Mouse (Mus musculus) midbrain, postnatal 0 days (tissue): ENCODE measurements around the gene Rsph1. TPM values are rescaled to one million over a fixed set of nuclear protein-coding genes. Genes with fewer than 3 reads are reported as not detected.

Experiments used
- ATAC-seq: fragments of 200-750 bp; cut with Nextera tagmentation; 2 replicates; pipeline ENCODE4 v1.8.0; 2017; ENCODE audit warnings: moderate number of reproducible peaks, mild to moderate bottlenecking, moderate TSS enrichment, moderate library complexity; ENCODE audit not compliant: low FRiP score
- DNase-seq: peaks from one replicate; pipeline ENCODE4 v3.0.0-alpha.2; 2015; ENCODE audit warnings: low spot score
- H3K27ac ChIP-seq: fragments of 300-500 bp; sonication (generic); 2 replicates; pipeline ENCODE4 v1.5.1; 2014; ENCODE audit warnings: low read depth, mild to moderate bottlenecking, low read length, mixed read lengths
- H3K27me3 ChIP-seq: fragments of 300-500 bp; sonication (generic); 2 replicates; pipeline ENCODE4 v1.6.1; 2014; ENCODE audit warnings: low read length, control low read depth, mixed read lengths; ENCODE audit not compliant: insufficient read depth
- H3K36me3 ChIP-seq: fragments of 300-500 bp; sonication (generic); 2 replicates; pipeline ENCODE4 v1.6.1; 2014; ENCODE audit warnings: low read length, control low read depth, mixed read lengths; ENCODE audit not compliant: insufficient read depth
- H3K4me1 ChIP-seq: fragments of 300-500 bp; sonication (generic); 2 replicates; pipeline ENCODE4 v1.6.1; 2014; ENCODE audit warnings: mild to moderate bottlenecking, control low read depth, antibody characterized with exemption, low read length, mixed read lengths; ENCODE audit not compliant: insufficient read depth
- H3K4me2 ChIP-seq: fragments of 300-500 bp; sonication (generic); 2 replicates; pipeline ENCODE4 v1.6.1; 2014; ENCODE audit warnings: low read depth, mild to moderate bottlenecking, low read length, mixed read lengths; ENCODE audit not compliant: poor library complexity, severe bottlenecking
- H3K4me3 ChIP-seq: fragments of 300-500 bp; sonication (generic); 2 replicates; pipeline ENCODE4 v1.5.1; 2014; ENCODE audit warnings: low read depth, mild to moderate bottlenecking, low read length, moderate library complexity
- H3K9ac ChIP-seq: fragments of 300-500 bp; sonication (generic); replicated peaks from 2 replicates; pipeline ENCODE4 v1.6.1; 2014; ENCODE audit warnings: mild to moderate bottlenecking, low read length, moderate library complexity, mixed read lengths; ENCODE audit not compliant: poor library complexity, severe bottlenecking
- H3K9me3 ChIP-seq: fragments of 300-500 bp; sonication (generic); 2 replicates; pipeline ENCODE4 v1.6.1; 2016; ENCODE audit warnings: low read length, control low read depth
- CTCF ChIP-seq: IDR thresholded peaks from 2 replicates; pipeline ENCODE4 v1.5.1; 2016; ENCODE audit warnings: antibody characterized with exemption, mild to moderate bottlenecking
- WGBS: fragments of 180-500 bp; shearing (Covaris S2); extraction: QIAGEN DNeasy Blood & Tissue Kit; methylation state at CpG from one replicate; pipeline ENCODE4 v1.1.7; 2014; 5-methylcytosine and 5-hydroxymethylcytosine counted together
- polyA plus RNA-seq: library from polyadenylated mRNA; unstranded; fragments of >200 nt; fragmentation: Nextera tagmentation; extraction: Ambion mirVana; gene quantifications from 2 replicates; pipeline ENCODE4 v1.2.1, GENCODE M21; 2015
- total RNA-seq: library from RNA; depleted of rRNA; stranded (reverse); fragments of >200 nt; gene quantifications from 2 replicates; pipeline ENCODE4 v1.2.3, GENCODE M21; 2014

Rsph1 gene
- total and polyA plus RNA-seq, 2 experiments from 2014 or later, result 2.8 to 8.5 TPM

- Histone ChIP-seq H3K9ac (no peak overlapping the region), H3K27me3 (no peaks in the 10 kb centered on the region), H3K27ac (no peak overlapping the region), H3K4me2 (no peak overlapping the region), H3K4me3 (no peak overlapping the region), H3K36me3 (no peaks in the 10 kb centered on the region), H3K9me3 (no peaks in the 10 kb centered on the region), H3K4me1 (no peaks in the 10 kb centered on the region)
- WGBS, result 84% methylated on average over 4 of the region's 4 CpGs
- DNase-seq (no peak), ATAC-seq (no peak)
- TF ChIP-seq CTCF, result no peak
Observed at GRCm38 (mm10) chr17:31222810-31223310, 54.3 kb downstream of the Rsph1 start.

GRCm38 (mm10) chr17:31216068-31216955, 60.9 kb downstream of the Rsph1 start:
- no peak for TF ChIP-seq CTCF
- Histone ChIP-seq H3K27ac (no peak overlapping the region), H3K27me3 (no peaks in the 10 kb centered on the region), H3K4me3 (no peak overlapping the region), H3K9ac (no peak overlapping the region), H3K36me3 (no peaks in the 10 kb centered on the region), H3K9me3 (no peaks in the 10 kb centered on the region), H3K4me2 (no peak overlapping the region), H3K4me1 (no peaks in the 10 kb centered on the region)
- ATAC-seq, result no peak
- DNase-seq, result no peak
- 46% methylated on average over 5 of the region's 5 CpGs for WGBS

- H3K9ac ChIP-seq, result no peak overlapping the region
- no peak for DNase-seq
- H3K27me3 ChIP-seq, result no peaks in the 10 kb centered on the region
- 88% methylated on average over 6 of the region's 6 CpGs for WGBS
- no peak for TF ChIP-seq CTCF
- no peaks in the 10 kb centered on the region for H3K4me1 ChIP-seq
- no peaks in the 10 kb centered on the region for H3K36me3 ChIP-seq
- no peak for ATAC-seq
- H3K9me3 ChIP-seq, result no peaks in the 10 kb centered on the region
- H3K4me2 ChIP-seq, result no peak overlapping the region
- H3K27ac ChIP-seq, result no peak overlapping the region
- no peak overlapping the region for H3K4me3 ChIP-seq
Observed at GRCm38 (mm10) chr17:31211881-31212280, 65.3 kb downstream of the Rsph1 start.

GRCm38 (mm10) chr17:31210299-31210698, 66.9 kb downstream of the Rsph1 start:
- ATAC-seq (no peak), DNase-seq (no peak)
- Histone ChIP-seq H3K4me3 (no peak overlapping the region), H3K9ac (no peak overlapping the region), H3K4me2 (no peak overlapping the region), H3K36me3 (no peaks in the 10 kb centered on the region), H3K4me1 (no peaks in the 10 kb centered on the region), H3K27ac (no peak overlapping the region), H3K27me3 (no peaks in the 10 kb centered on the region), H3K9me3 (no peaks in the 10 kb centered on the region)
- WGBS, result 94% methylated on average over 7 of the region's 7 CpGs
- no peak for TF ChIP-seq CTCF

DNA sequence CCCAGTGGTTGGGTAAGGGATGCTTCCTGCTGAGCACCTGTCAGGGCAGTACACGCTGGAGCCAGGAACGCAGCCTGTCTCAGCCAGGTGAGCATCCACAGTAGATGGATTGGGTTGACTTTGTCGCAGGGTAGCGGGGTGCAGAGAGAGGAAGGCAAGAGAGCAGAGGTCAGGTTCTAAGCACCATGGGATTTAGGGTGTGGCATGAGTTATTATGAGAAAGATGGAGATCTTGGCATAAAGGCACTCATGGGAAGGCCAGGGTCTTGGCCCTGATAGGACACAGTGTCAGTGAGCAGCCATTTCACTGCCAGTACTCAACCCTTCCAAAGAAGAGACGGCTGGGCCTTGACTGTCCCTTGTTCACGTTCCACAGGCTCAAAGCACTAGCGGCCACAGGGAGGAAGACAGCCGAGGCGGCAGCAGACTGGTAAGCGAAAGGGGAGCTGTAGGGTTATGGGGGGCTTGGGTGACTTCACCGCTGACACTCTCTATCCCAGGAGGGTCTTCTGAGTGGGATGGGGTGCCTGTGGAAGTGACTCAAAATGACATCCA, 67.7 kb downstream of the Rsph1 start:
- H3K4me2 ChIP-seq, result no peak overlapping the region
- ATAC-seq, result no peak
- no peaks in the 10 kb centered on the region for H3K4me1 ChIP-seq
- H3K27me3 ChIP-seq, result no peaks in the 10 kb centered on the region
- no peak overlapping the region for H3K27ac ChIP-seq
- no peak overlapping the region for H3K4me3 ChIP-seq
- no peaks in the 10 kb centered on the region for H3K9me3 ChIP-seq
- DNase-seq, result no peak
- H3K36me3 ChIP-seq, result no peaks in the 10 kb centered on the region
- H3K9ac ChIP-seq, result no peak overlapping the region
- 93% methylated on average over 11 of the region's 11 CpGs for WGBS
- no peak for TF ChIP-seq CTCF

GRCm38 (mm10) chr17:31208654-31209053, 68.5 kb downstream of the Rsph1 start:
- ATAC-seq, result no peak
- Histone ChIP-seq H3K27me3 (no peaks in the 10 kb centered on the region), H3K4me1 (no peaks in the 10 kb centered on the region), H3K4me3 (no peak overlapping the region), H3K27ac (no peak overlapping the region), H3K9me3 (no peaks in the 10 kb centered on the region), H3K4me2 (no peak overlapping the region), H3K9ac (no peak overlapping the region), H3K36me3 (no peaks in the 10 kb centered on the region)
- DNase-seq, result no peak
- WGBS, result 91% methylated on average over 8 of the region's 8 CpGs
- TF ChIP-seq CTCF, result no peak
